Mouse (Mus musculus): ENCODE data around the gene E030018B13Rik.

GRCm38 (mm10) chr7:63877610-63878009, 39.0 kb upstream of the E030018B13Rik start:
- no peak for TF ChIP-seq CTCF (IDR thresholded peaks at IDR 0.05; ENCODE audit: low read depth)
- TF ChIP-seq EP300 (IDR thresholded peaks at IDR 0.05; ENCODE audit: low read depth): no peak

All from liver, embryonic 14.5 days (tissue).